Mouse (Mus musculus) spleen, adult 2 months (tissue): Measurements from ENCODE around the gene Uchl1.

Source experiments
- CTCF ChIP-seq: fragments of 200-500 bp; IDR thresholded peaks from 2 replicates; pipeline ENCODE4 v1.5.1; 2011; ENCODE audit warnings: mild to moderate bottlenecking, inconsistent platforms; ENCODE audit not compliant: insufficient read depth, insufficient read length, insufficient replicate concordance; ENCODE audit errors: extremely low read depth
- POLR2A ChIP-seq: fragments of 200-500 bp; IDR thresholded peaks from 2 replicates; pipeline ENCODE4 v1.6.1; 2011; ENCODE audit warnings: low read depth, low read length, inconsistent platforms

DNA sequence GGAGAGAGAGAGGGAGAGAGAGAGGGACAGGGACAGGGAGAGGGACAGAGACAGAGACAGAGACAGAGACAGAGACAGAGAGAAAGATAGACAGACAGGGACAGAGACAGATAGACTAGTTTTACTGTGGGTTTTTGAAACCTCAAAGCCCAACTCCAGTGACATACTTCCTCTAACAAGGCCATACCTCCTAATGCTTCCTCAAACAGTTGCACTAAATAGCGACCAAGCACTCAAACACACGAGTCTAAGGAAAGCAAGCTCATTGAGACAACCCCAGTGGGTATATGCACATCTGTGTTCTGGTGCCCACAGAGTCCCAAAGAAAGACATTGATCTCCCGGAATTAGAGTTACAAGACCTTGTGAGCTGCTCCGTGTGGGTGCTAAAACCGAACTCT is 32.6 kb upstream of the Uchl1 start:
- TF ChIP-seq CTCF (no peak), POLR2A (no peak)
